Mouse (Mus musculus) mouse embryonic stem cell (cell line): ENCODE results near the gene Cd6.

Experiments used
- in situ Hi-C, 2 experiments: fragments of 300-500 bp; cut with MboI; formaldehyde crosslinking; loops; 1 replicate in 1 of 2; 3 replicates in 1 of 2; pipeline ENCODE4 v1.14.3; 2019 to 2020; ENCODE audit warnings: low sequenced_read_pairs in 2 of 2, low pct_unique_long_range_greater_than_20kb in 1 of 2, mixed read lengths in 1 of 2; ENCODE audit not compliant: unreplicated experiment in 1 of 2

Gene Cd6

GRCm38 (mm10) chr19:10808524-10809233 is 21.2 kb downstream of the Cd6 start:
- in situ Hi-C loops: no loop called here

- in situ Hi-C loops: no loop called here
Measured at GRCm38 (mm10) chr19:10805661-10806285, 24.1 kb downstream of the Cd6 start.

- in situ Hi-C loops: no loop called here
Measured at GRCm38 (mm10) chr19:10804850-10805660, 24.8 kb downstream of the Cd6 start.

- in situ Hi-C loops: no loop called here
Measured at GRCm38 (mm10) chr19:10803751-10804150, 26.1 kb downstream of the Cd6 start.

DNA sequence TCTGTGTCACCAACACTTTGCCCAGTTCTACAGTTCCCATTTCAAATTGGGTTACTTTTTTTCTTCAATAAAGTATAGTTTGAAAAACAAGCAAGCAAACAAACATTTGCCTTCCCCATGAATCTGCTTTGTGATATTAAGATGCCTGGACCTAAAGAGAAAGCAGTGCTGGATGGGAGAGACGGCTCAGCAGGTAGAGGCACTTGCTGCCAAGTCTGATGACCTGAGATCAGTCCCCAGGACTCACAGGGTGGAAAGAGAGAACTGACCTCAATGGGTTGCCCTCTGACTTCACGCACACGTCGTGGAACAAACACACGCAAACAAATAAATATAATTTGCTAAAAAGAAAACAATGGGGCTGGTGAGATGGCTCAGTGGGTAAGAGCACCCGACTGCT is 28.0 kb downstream of the Cd6 start:
- in situ Hi-C loops: no loop called here

DNA sequence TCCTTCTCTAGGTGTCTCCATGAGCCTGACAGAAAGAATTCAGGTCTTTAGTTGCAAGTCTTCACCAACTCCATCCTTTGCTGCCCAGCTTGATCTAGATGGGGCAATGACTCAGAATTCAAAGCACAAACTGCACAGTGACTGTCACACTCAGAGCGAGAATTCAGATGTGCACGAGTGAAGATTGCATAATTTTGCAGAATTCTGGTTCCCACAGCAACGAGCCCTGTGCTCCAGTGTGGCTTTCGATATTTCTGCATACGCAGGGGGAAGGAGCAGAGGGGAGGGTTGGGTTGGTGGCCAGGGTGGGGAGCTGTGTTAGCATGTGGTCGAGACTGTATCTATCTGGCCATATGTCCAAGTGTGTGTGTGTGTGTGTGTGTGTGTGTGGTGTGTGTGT is 28.8 kb downstream of the Cd6 start:
- in situ Hi-C loops: no loop called here

GRCm38 (mm10) chr19:10799155-10799554 is 30.7 kb downstream of the Cd6 start:
- in situ Hi-C loops: no loop called here

DNA sequence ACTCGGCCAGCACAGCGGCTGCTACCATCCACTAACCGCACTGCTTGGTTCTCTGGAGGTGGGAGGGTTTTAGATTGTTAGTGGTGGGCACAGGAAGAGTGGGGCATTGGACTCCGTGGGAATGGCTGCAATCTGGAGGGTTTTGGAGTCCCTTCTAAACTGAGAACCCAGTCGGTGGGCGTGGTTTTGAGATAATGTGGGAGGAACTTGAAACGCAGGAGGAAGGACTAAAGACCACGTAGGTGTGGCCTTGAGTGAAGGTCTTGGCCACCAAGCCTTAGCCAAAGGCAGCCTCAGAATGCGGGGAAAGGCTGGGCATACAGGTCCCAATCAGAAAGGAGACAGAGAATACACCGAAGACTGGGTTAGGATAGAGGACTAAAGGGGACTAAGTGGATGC is 31.3 kb downstream of the Cd6 start:
- in situ Hi-C loops: no loop called here

GRCm38 (mm10) chr19:10794916-10795315 is 34.9 kb downstream of the Cd6 start:
- in situ Hi-C loops: no loop called here

- in situ Hi-C loops: no loop called here
Measured at GRCm38 (mm10) chr19:10793044-10793443, 36.8 kb downstream of the Cd6 start.

GRCm38 (mm10) chr19:10790323-10790722 is 39.5 kb downstream of the Cd6 start:
- in situ Hi-C loops: no loop called here

- in situ Hi-C loops: no loop called here
Measured at GRCm38 (mm10) chr19:10788242-10788641, 41.6 kb downstream of the Cd6 start.

DNA sequence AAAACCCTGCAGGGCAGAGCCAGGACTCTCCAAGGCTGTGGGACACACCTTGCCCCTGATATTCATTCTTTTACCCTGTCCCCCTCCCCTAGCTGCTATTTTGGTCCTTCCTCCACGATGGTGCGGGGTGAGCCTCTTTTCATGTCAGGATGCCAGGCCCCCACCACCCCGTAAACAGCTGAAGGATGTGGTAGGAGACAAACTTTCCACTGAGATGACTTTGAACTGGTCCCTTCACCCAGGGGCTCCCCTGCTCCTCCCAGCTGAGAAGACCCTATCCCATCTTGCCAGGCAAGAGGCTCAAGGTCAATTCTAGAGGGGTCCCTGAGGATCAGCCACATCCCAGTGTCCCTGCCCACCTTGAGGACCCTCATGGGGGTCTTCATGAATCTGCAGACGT is 42.5 kb downstream of the Cd6 start:
- in situ Hi-C loops: no loop called here

DNA sequence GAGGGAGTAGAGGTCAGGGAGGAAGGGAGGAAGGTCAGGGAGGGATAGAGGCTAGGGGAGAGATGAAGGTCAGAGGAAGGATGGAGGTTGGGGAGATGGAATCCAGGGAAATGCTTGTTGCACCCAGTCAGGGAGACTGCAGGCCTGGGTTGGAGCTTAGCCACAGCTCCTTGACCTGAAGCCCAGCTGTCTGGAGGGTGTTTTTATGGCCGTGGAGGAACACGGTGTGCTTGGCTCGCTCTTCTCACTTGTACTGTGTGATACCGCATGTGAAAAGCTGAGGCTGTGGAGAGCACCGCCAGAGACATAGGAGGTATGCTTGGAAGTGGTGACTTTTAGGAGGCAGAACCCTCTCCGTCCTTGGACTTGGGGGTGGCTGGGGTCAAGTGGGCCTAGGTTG is 43.1 kb downstream of the Cd6 start:
- in situ Hi-C loops: no loop called here

DNA sequence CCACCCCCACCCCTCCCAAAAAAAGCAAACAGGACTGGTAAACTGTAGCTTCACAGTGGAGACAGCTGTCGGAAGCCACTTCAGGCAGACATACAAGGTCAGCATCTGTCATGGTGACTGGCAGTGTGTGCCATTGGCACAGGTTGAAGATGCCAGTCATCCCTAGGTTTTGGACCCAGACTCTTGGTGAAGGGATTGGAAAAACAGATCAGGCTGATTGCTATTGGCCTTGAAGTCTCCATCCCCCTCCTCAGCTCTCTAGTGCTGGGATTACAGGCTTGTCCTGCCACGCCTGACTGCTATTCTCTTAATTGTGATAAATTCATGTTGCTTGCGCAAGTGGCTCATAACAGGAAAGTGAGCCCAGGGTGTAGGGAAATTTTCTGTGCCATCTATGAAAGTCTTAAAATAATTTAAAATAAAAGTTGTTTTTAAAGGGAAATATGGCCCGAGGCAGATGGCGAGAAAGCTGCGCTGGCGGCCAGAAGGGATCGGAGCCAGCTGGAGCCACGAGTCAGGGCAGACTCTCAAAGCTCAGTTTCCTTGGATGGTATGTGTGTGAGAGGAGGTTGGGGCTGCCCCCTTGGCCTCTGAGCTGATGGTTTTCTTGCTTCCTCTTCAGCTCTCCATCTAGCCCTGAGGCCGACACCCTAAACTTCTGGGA is 44.9 kb downstream of the Cd6 start:
- in situ Hi-C loops: no loop called here

GRCm38 (mm10) chr19:10784061-10784460 is 45.8 kb downstream of the Cd6 start:
- in situ Hi-C loops: no loop called here

- in situ Hi-C loops: no loop called here
Measured at GRCm38 (mm10) chr19:10783168-10783567, 46.7 kb downstream of the Cd6 start.

DNA sequence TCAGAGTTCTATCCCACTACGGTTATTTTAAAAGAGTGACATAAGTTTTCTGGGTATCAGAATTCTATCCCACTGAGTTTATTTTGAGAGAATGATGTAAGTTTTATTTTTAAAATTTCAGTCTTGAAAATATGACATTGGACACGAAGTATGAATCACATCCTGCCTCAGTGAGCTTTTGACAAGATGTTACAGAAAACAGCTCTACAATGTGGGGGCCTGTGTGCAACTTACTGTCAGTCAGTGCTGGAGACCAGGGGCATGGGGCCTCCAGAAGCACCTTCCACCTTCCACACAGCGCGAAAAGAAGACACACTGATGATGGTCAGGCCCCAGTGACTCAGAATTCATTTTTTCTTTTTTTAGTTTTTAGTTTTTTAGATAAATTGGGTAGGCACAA is 48.2 kb downstream of the Cd6 start:
- in situ Hi-C loops: no loop called here

- in situ Hi-C loops: no loop called here
Measured at GRCm38 (mm10) chr19:10776906-10777305, 53.0 kb downstream of the Cd6 start.
